Mouse (Mus musculus): ENCODE data around the gene Nlrc5. TPM values are rescaled to one million over a fixed set of nuclear protein-coding genes. Genes with fewer than 3 reads are reported as not detected.

Gene Nlrc5
- polyA plus RNA-seq, 1 experiment from 2014 or later: 0.37 TPM

- Histone ChIP-seq H3K4me2 (no peak overlapping the region), H3K4me3 (no peak overlapping the region), H3K4me1 (no peaks in the 10 kb centered on the region), H3K27me3 (no peaks in the 10 kb centered on the region), H3K9me3 (no peaks in the 10 kb centered on the region), H3K27ac (no peak overlapping the region), H3K9ac (no peak overlapping the region), H3K36me3 (peaks cover 74% of the 10 kb centered on the region)
- 88% methylated on average over 16 of the region's 16 CpGs for WGBS
- no peak for ATAC-seq (ENCODE audit: insufficient number of reproducible peaks, insufficient read depth, low FRiP score, low TSS enrichment, low read depth)
Measured at GRCm38 (mm10) chr8:94574159-94574907, 140.2 kb downstream of the Nlrc5 start.

- no peak for ATAC-seq (ENCODE audit: insufficient number of reproducible peaks, insufficient read depth, low FRiP score, low TSS enrichment, low read depth)
- H3K4me3 ChIP-seq: no peak overlapping the region
- peaks cover 76% of the 10 kb centered on the region for H3K36me3 ChIP-seq
- no peak overlapping the region for H3K9ac ChIP-seq
- H3K9me3 ChIP-seq: no peaks in the 10 kb centered on the region
- no peak overlapping the region for H3K4me2 ChIP-seq
- H3K4me1 ChIP-seq: no peaks in the 10 kb centered on the region
- no peak overlapping the region for H3K27ac ChIP-seq
- WGBS: 94% methylated on average over 4 of the region's 4 CpGs
- no peaks in the 10 kb centered on the region for H3K27me3 ChIP-seq
Measured at GRCm38 (mm10) chr8:94575148-94575547, 141.0 kb downstream of the Nlrc5 start.

Small RNAs within 50 kb of the gene (microRNA-seq; reads per million reads assigned to microRNA genes)
- gene Mir7072: not detected

Other genes with a start within 250 kb of the Nlrc5 start
- 87.1 and 88.8 TPM in 2 replicates for gene Nup93, start 219.8 kb upstream of the Nlrc5 start, polyA plus RNA-seq (2015; fragmentation: Nextera tagmentation; extraction: Ambion mirVana)
- gene Slc12a3, start 105.2 kb upstream of the Nlrc5 start, polyA plus RNA-seq (2015; fragmentation: Nextera tagmentation; extraction: Ambion mirVana): 0.14 TPM in 1 of 2 replicates, not detected in the other
- 56.1 and 63.7 TPM in 2 replicates for gene Herpud1, start 47.9 kb upstream of the Nlrc5 start, polyA plus RNA-seq (2015; fragmentation: Nextera tagmentation; extraction: Ambion mirVana)
- 12.0 and 12.6 TPM in 2 replicates for gene Cpne2, start 98.6 kb downstream of the Nlrc5 start, polyA plus RNA-seq (2015; fragmentation: Nextera tagmentation; extraction: Ambion mirVana)
- 44.1 and 48.1 TPM in 2 replicates for gene Rspry1, start 167.6 kb downstream of the Nlrc5 start, polyA plus RNA-seq (2015; fragmentation: Nextera tagmentation; extraction: Ambion mirVana)
- 77.1 and 85.3 TPM in 2 replicates for gene Fam192a, start 167.6 kb downstream of the Nlrc5 start, polyA plus RNA-seq (2015; fragmentation: Nextera tagmentation; extraction: Ambion mirVana)
- gene Arl2bp, start 232.2 kb downstream of the Nlrc5 start, polyA plus RNA-seq (2015; fragmentation: Nextera tagmentation; extraction: Ambion mirVana): 152 and 163 TPM in 2 replicates

Data from embryonic facial prominence, embryonic 13.5 days (tissue).